Mouse (Mus musculus) adrenal gland, adult 18-20 months (tissue): ENCODE data around the gene Sord. TPM values are rescaled to one million over a fixed set of nuclear protein-coding genes. Genes with fewer than 3 reads are reported as not detected.
"Not testable (repeated sequence)": the region's sequence is repeated elsewhere in the genome, so short reads cannot be mapped to it uniquely, and the experiment has no call there.

Experiments used
- DNase-seq, 2 experiments: peaks; one replicate each; pipeline ENCODE4 v3.0.0; 2021 to 2022; ENCODE audit warnings: low spot score in 2 of 2
- long read RNA-seq, 2 experiments: library from polyadenylated mRNA; stranded (forward); transcript quantifications; one replicate each; pipeline ENCODE4 v2.0.0; 2021
- total RNA-seq, 2 experiments: library from RNA; stranded (reverse); gene quantifications; 1 replicate in 1 of 2; 2 replicates in 1 of 2; pipeline ENCODE4 v1.2.3; 2021

Gene Sord
- total RNA-seq, result 10 to 100 TPM; 68.2 to 83.0 TPM
- long read RNA-seq, experiment 1, transcript Sord-201 (9 exons, 2,352 nt), result major isoform, 67 of 75 reads
- long read RNA-seq, experiment 1, partial matches to known transcripts, result 4 of 75 reads
- long read RNA-seq, experiment 1, other reads (novel, unspliced or antisense), result 4 of 75 reads
- long read RNA-seq, experiment 2, transcript Sord-201 (9 exons, 2,352 nt), result major isoform, 75 of 84 reads
- long read RNA-seq, experiment 2, partial matches to known transcripts, result 5 of 84 reads
- long read RNA-seq, experiment 2, other reads (novel, unspliced or antisense), result 4 of 84 reads

- DNase-seq, result peak; percentile 80 to 84
Measured at GRCm38 (mm10) chr2:122234611-122235288, at the start of gene Sord. TSS of gene Sord (plus strand) at chr2:122234749.

- no peak for DNase-seq
Measured at GRCm38 (mm10) chr2:122185086-122185485, 49.5 kb upstream of the Sord start.

DNA sequence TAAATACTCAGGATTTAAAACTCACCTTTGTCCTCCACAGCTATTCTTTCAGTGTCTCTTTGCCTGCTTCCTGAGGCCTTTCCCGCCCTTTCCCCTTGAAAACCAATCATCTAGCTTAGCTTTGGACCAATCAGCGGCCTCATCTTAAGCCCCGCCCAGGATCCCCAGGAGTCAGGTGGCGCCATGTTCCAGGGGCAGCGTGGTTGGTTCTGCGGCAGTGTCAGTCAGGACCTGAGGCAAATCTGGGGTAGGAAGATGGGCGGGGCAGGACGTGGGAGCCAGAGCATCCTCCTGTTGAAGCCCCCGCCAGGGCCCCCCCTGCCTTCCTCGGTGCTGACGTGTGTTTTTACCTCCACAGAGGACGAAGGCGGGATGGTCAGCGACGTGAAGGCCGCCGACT is 48.4 kb upstream of the Sord start, which contains the start of the genes Patl2 and Terb2:
Gene Patl2, minus strand, starts transcription at position 84 of the 400 bp plus-strand sequence.
Gene Terb2, plus strand, starts transcription at position 167 of the 400 bp plus-strand sequence.
- DNase-seq, result no peak

GRCm38 (mm10) chr2:122186751-122187150 is 47.8 kb upstream of the Sord start:
- DNase-seq, result no peak

GRCm38 (mm10) chr2:122191849-122192248 is 42.7 kb upstream of the Sord start:
- no peak for DNase-seq

- no peak for DNase-seq
Measured at GRCm38 (mm10) chr2:122194509-122194929, 40.0 kb upstream of the Sord start.

GRCm38 (mm10) chr2:122201501-122201900 is 33.0 kb upstream of the Sord start:
- no peak for DNase-seq

DNA sequence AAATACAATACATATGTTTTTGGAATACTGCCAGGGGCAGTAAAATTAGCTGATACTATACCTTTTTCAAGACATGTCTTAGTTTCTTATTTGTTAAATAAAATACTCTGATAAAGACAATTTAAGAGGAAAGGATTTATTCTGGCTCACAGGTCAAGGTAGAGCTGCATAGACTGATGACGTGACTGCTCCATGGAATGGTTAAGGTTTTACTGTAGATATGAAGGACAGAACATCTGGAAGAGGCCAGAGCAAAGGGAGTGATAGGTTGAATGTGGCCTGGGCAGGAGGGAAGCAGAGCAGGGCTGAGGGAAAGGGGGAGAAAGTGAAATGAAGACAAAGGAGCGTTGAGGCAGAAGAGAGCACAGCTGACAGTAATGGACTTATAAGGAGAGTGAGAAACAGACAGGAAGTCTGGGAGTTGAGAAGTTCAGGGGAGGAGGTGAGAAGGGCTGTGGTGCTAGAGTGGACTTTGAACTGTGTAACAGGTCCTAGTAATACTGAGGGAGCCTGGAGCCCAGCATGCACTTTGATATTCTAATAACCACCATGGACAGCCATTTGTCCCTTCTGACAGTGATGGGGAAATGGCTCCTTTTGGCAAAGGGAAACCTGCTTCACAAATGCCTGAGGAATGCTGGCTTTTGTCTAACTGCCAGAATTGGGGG is 28.0 kb upstream of the Sord start:
- no peak for DNase-seq

DNA sequence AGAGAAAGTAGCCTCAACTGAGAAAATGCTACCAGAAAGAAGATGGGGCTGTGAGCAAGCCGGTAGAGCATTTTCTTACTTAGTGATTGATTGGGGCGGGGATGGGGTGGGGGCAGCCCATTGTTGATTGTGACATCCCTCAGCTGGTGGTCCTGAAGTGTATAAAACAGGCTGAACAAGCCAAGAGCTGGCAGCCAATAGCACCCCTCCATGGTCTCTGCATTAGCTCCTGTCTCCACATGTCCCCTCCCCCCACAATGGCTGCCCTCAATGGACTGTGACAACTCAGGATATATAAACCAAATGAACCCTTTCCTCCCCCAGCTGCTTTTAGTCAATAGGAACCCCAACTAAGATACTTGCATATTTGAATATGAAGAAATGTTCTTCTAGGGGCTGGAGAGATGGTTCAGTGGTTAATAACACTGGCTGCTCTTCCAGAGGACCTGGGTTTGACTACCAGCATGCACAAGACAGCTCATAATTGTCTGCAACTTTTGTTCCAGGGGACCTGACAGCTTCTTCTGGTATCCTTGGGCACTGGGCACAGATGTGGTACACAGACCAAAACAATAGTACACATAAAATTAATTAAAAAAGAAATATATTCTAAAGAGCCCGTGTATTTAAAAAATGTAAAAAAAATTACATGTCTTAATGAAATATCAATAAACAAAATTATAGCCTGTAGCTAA is 23.9 kb upstream of the Sord start:
- DNase-seq, result no peak

DNA sequence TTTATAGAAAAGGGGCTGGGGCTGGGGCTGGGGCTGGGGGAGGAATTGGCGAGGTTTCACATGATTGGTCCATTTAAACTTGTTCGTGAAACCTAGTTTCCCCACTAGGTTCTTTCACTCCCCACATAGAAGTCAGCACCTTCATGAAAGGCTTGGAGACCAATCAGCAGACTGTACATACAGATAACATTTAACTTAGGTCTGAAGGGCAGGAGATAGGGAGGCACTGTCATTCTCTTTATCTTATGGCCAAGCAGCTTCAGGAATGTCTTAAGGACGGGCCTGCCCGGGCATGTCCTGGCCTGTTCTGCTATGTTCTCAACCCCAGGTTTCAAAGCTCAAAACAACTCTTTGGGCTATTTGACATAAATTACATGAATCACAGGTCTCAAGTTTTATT is 17.5 kb upstream of the Sord start:
- not testable (repeated sequence) for DNase-seq

DNA sequence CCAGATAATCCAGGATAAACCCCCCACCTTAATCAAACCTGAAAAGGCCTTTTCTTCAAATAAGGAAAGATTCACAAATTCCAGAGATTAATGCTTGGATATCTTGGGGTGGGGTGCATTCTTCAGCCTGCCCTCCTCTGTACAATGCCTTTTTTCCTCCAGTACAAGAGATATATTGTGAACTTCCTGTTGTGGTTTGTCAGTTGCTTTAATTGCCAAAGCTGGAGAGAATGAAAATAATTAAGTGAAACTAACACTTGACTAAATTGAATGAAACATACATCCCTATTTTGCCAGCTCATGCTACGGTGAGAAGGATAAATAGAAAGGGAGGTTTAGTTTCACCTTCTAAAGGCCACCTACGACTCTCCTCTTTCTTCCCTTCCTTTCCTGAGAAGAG is 16.3 kb upstream of the Sord start:
- no peak for DNase-seq

DNA sequence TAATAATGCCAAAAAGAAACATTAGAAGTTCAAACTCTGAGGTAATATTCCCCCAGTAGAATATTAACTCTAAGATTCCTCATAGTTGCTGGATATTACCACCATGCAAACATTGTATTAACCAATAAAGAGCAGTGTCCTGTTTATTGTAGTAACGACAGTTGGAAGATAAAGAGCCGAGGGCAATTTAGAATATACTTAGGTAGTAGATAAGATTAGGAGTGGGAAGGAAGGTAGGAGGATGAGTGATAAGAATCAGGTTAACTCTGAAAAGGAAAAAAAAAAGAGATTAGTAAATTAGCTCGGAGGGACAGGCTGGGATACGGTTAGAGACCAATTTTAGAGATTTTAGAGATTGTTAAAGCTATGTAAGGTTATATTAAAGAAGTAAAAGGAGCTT is 13.2 kb upstream of the Sord start:
- no peak for DNase-seq

DNA sequence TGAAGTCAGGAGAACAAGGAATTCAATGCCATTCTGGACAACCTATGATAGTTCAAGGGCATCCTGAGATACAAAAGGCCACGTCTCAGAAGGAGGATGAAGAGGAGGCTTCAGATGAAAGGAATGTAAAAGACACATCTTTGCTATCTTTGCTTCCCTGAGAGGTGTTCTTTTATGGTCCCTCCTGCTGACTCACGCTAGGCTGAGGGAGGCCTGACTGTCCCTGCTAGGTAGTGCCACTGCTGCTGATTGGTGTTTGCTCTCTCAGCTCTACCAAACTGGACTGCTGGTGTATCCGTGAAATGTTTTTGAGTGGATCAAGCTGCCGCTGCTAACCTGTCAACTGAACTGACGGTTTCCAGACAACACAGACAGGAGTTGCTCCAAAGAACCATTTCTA is 12.8 kb upstream of the Sord start:
- no peak for DNase-seq

GRCm38 (mm10) chr2:122222272-122222671 is 12.3 kb upstream of the Sord start:
- no peak for DNase-seq

DNA sequence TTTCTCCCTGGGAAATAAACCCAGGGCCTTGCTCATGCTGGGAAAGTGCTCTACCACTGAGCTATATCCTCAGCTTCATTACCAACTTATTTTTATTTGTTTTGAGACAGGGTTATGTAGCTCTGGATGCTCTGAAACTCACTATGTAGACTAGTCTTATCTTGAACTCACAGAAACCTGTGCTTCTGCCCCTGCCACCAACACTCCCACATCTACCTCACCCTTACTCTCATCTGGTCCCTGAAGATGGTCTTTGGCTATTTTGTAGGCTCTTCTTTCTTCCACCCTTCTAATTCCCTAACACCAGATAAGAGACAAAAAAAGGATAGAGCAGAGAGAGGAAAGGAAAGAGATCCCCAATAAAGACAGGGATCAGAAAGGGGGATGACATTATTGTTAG is 10.9 kb upstream of the Sord start:
- DNase-seq, result no peak

DNA sequence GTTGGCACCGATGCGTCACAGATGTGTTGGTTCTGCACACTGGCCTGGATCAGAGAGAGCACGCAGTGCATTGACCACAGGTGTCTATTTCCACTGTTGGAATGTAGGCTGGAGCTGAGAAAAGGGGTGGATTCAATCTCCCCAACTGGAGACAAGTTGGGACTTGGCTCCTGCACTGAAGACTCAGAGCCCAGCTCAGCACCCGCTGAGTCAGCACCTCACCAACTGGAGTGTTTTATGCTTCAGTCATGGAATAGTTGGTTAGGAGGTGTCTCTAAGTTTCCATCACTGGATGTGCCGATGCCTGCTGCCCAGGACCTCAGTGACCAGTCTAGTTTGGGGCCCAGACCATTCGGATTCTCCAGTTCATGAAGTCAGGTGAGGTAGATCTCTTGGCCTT is 4.2 kb upstream of the Sord start:
- no peak for DNase-seq

- no peak for DNase-seq
Measured at GRCm38 (mm10) chr2:122231616-122232015, 2.9 kb upstream of the Sord start.

GRCm38 (mm10) chr2:122233341-122233740 is 1.2 kb upstream of the Sord start:
- DNase-seq, result no peak

- peak in 1 of 2 experiments; percentile 15 for DNase-seq
Measured at GRCm38 (mm10) chr2:122233759-122234557, 591 bp upstream of the Sord start.

DNA sequence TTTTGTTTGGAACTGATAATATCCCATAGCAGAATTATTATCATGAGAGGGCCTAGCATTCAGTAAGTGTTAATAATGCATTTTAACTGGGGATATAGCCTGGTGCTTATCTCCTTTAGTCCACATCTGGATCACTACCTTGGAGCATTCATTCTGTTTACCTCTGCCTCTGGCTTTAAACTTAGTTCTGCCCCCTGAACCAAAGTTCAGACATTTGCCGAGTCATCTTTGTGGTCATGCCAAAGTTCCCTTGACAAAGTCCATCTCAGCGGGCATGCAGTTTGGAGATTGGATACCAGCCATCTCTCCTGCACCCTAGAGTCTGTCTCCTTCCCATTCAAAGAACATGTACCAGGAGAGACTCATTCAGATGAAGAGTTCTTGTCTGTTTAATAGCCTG is 876 bp downstream of the Sord start:
- DNase-seq, result no peak

DNA sequence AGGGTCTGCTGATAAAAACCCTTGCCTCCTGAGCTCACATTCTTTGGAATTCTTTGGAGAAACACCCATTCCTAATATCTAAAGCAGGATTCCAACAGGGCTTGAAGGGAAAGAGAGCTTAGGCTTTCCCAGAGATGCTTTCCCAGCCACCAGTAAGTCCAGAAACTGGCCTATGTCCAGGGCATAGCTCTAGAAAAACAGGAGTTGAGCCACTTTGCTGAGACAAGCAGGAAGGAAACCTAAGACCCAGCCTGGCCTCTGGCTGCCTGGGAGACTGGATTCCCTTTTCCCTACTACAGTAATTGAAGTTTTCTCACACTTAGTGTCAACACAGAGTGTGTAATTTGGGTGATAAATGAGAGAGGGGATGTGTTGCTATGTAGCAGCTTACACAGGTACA is 1.8 kb downstream of the Sord start:
- no peak for DNase-seq
